Mouse (Mus musculus) midbrain, embryonic 12.5 days (tissue): ENCODE measurements at regions not wholly inside any gene's neighbourhood (a gene's known extent, or its start where the extent isn't known, plus 50 kb on each side); places are given as distances from the start of the nearest gene placed in this dataset.

Experiments used
- ATAC-seq: fragments of 200-750 bp; cut with Nextera tagmentation; 2 replicates; pipeline ENCODE4 v1.8.0; 2017; ENCODE audit warnings: low read depth, moderate TSS enrichment, moderate library complexity; ENCODE audit not compliant: low FRiP score
- H3K27ac ChIP-seq: fragments of 300-500 bp; sonication (generic); replicated peaks from 2 replicates; pipeline ENCODE4 v1.5.1; 2016; ENCODE audit warnings: mild to moderate bottlenecking
- H3K27me3 ChIP-seq: fragments of 300-500 bp; sonication (generic); 2 replicates; pipeline ENCODE4 v1.6.1; 2016; ENCODE audit warnings: mild to moderate bottlenecking
- H3K36me3 ChIP-seq: fragments of 300-500 bp; sonication (generic); 2 replicates; pipeline ENCODE4 v1.6.1; 2016
- H3K4me1 ChIP-seq: fragments of 300-500 bp; sonication (generic); 2 replicates; pipeline ENCODE4 v1.6.1; 2016
- H3K4me2 ChIP-seq: fragments of 300-500 bp; sonication (generic); replicated peaks from 2 replicates; pipeline ENCODE4 v1.6.1; 2016; ENCODE audit warnings: mild to moderate bottlenecking, moderate library complexity
- H3K4me3 ChIP-seq: fragments of 300-500 bp; sonication (generic); 2 replicates; pipeline ENCODE4 v1.5.1; 2016; ENCODE audit warnings: mild to moderate bottlenecking
- H3K9ac ChIP-seq: fragments of 300-500 bp; sonication (generic); replicated peaks from 2 replicates; pipeline ENCODE4 v1.6.1; 2016; ENCODE audit warnings: mild to moderate bottlenecking, moderate library complexity
- H3K9me3 ChIP-seq: fragments of 300-500 bp; sonication (generic); 2 replicates; pipeline ENCODE4 v1.6.1; 2016; ENCODE audit warnings: mild to moderate bottlenecking
- WGBS: fragments of 180-500 bp; shearing (Covaris S2); methylation state at CpG from one replicate; pipeline ENCODE4 v1.1.7; 2016; 5-methylcytosine and 5-hydroxymethylcytosine counted together

DNA sequence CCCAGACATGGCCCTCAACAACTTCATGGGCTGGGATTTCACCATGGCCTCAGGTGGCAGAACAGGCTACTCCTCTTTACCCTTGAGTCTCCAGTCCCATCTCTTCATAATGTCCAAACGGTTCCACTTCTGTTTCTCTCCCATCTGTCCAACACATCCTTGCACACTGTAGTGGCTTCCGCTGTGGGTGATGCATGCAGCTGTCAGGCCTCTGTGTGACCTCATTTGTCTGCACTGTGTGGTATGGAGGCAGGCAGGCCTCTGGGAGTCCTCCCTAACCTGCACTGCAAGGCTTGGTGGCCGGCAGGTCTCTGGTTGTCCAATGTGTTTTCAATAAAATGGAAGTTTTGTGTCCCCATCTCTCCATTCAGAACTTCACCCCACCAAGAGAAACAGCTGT is 54.9 kb upstream of the Nek6 start:
- H3K9me3 ChIP-seq: no peaks in the 10 kb centered on the region
- 90% methylated on average over 3 of the region's 3 CpGs for WGBS
- no peak for ATAC-seq

DNA sequence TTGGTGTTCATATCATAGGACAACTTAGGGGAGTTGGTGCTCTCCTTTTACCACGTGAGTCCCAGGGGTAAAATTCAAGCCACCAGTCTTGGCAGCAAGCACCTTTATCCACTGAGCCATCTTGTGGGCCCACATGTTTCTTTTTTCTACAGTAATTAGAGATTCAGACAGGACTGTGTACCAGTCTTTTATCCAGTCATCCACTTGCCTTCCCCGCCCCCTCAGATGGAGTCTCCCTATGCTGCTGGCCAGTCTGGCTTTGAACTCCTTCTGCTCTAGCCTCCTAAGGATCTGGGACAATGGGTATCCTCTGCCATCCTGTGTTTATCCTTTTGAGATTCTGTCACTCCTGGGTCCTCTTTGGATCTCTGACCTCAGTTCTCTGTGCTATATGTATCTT is 51.1 kb upstream of the Nek6 start:
- Histone ChIP-seq H3K27ac (no peak overlapping the region), H3K4me2 (no peak overlapping the region), H3K27me3 (0 out of 2 replicates have a peak, but pooled peaks cover 2% of the 10 kb centered on the region), H3K4me3 (no peak overlapping the region), H3K4me1 (no peaks in the 10 kb centered on the region; the same call in 1 of the 2 replicates), H3K9me3 (no peaks in the 10 kb centered on the region), H3K9ac (no peak overlapping the region), H3K36me3 (no peaks in the 10 kb centered on the region)
- no peak for ATAC-seq
- 94% methylated on average over 2 of the region's 2 CpGs for WGBS

More for the DNA sequence above, 54.9 kb upstream of the Nek6 start:
- no peak overlapping the region for H3K27ac ChIP-seq
- H3K27me3 ChIP-seq: no peaks in the 10 kb centered on the region
- H3K9ac ChIP-seq: no peak overlapping the region
- no peak overlapping the region for H3K4me2 ChIP-seq
- H3K4me1 ChIP-seq: peaks cover 3% of the 10 kb centered on the region; the same call in 1 of the 2 replicates
- H3K36me3 ChIP-seq: no peaks in the 10 kb centered on the region
- no peak overlapping the region for H3K4me3 ChIP-seq

DNA sequence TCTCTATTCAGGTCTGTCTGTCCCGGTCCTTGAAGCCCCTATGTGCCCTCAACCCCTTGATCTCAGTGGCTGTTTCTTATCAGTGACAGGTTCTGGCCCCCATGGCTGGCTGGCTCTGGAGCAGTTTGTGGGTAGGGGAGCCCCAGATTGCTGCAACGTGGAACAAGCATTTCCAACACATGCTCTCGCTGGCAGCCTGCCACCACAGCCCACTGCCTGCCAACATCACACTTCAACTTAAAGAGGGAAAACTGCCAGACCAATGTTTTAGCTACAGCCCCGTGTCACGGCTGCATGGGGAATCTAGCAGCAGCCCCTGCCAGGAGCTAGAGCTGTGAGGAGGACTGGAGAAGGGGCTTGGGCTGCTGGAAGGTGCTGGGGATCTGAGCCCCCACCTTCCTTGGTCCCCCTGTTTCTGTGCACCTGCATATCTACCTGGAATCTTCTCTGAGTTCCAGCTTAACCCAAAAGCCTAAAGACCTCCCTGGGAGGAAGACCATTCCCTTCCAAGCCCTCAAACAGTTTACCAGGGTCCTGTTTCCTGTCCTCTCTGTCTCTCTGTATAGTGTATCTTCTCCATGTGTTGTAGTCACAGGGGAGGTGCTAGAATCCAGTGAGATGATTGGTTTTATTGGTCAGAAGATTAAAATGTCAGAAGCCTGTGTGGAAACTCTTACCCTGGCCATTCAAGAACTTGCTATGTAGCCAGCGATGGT is 50.5 kb upstream of the Nek6 start:
- no peak overlapping the region for H3K4me2 ChIP-seq
- H3K27ac ChIP-seq: no peak overlapping the region
- no peaks in the 10 kb centered on the region for H3K36me3 ChIP-seq
- no peaks in the 10 kb centered on the region for H3K9me3 ChIP-seq
- 74% methylated on average over 6 of the region's 6 CpGs for WGBS
- no peaks in the 10 kb centered on the region; the same call in 1 of the 2 replicates for H3K4me1 ChIP-seq
- H3K9ac ChIP-seq: no peak overlapping the region
- no peak for ATAC-seq
- H3K27me3 ChIP-seq: 0 out of 2 replicates have a peak, but pooled peaks cover 2% of the 10 kb centered on the region
- no peak overlapping the region for H3K4me3 ChIP-seq
